Mouse (Mus musculus): ENCODE data around the gene Olfr1020. TPM values are rescaled to one million over a fixed set of nuclear protein-coding genes. Genes with fewer than 3 reads are reported as not detected.

Gene Olfr1020
- polyA plus RNA-seq (2016; fragmentation: Nextera tagmentation; extraction: Ambion mirVana): not detected in 2 replicates

DNA sequence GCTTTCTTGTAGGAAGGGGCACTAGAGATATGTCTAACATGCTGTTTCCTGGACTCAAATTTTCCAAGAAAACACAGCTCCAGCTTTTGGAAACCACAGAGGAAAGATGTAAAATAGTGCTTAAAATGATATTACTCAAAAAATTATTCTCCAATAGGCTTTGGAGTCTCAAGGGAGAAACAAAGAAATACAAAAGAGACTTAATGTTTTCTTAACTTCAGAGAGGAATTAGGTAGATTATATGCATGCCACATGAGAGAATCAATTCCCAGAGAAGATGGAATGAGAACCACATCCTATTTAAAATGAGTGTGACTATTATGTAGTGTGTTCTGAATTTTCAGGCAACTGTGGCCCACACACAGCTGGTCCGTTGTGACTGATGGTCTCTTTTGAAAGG, at the start of gene Olfr1020:
Gene Olfr1020, plus strand, starts transcription at position 301 of the 400 bp plus-strand sequence.
- Histone ChIP-seq H3K4me1 (no peaks in the 10 kb centered on the region), H3K4me3 (no peak within 1 kb of the TSS), H3K27ac (no peak within 1 kb of the TSS), H3K27me3 (ENCODE audit: low read depth, poor library complexity, severe bottlenecking) (no peaks in the 10 kb centered on the region), H3K9me3 (replicated peaks) (no peaks in the 10 kb centered on the region), H3K36me3 (no peaks in the 10 kb centered on the region)
- WGBS: 93% methylated on average over 1 of the region's 1 CpGs
- DNase-seq (ENCODE audit: low spot score): no peak

DNA sequence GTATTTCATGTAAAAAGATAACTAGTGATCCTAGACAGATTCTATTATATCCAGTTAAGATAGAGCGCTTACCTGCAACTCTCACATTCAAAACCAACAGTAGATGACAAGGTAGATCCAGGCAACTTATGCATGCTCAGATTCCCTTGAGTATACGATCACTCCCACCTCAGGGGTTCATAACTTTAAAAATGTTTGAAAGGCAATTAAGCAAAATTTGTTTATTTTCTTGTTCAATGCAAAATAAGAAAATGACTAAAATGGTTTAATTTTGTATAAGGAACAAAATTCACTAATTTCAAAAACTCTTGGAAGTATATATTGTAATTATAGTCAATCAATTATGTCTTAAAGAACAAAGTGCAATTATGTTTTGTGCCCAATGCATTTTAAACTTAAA, 44.4 kb upstream of the Olfr1020 start, which contains the start of gene Olfr1016:
Gene Olfr1016, minus strand, starts transcription at position 101 of the 400 bp plus-strand sequence.
- Histone ChIP-seq H3K9me3 (replicated peaks) (no peaks in the 10 kb centered on the region), H3K27ac (no peak within 1 kb of the TSS), H3K27me3 (ENCODE audit: low read depth, poor library complexity, severe bottlenecking) (no peaks in the 10 kb centered on the region), H3K4me3 (no peak within 1 kb of the TSS), H3K36me3 (no peaks in the 10 kb centered on the region), H3K4me1 (no peaks in the 10 kb centered on the region)
- WGBS: 90% methylated on average over 2 of the region's 2 CpGs
- no peak for DNase-seq (ENCODE audit: low spot score)

DNA sequence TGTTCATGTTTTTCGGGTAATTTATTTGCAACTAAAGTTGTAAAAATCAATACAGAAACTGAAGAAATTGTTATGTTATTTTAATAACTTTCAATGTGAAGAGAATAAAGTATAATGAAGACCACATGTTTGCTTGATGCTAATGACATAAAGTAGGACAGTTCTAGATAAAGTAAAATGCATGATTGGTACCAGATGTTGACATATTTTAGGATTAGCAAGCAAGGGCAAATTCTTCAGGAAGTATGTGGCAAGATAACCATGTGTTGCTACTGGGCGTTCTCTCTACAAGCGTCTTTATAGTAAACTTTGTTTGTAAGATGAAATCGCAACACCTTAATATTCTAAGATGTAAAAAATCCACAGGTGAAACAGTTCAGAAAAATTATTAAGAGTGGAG, 42.3 kb upstream of the Olfr1020 start:
- Histone ChIP-seq H3K27ac (no peak overlapping the region), H3K9me3 (replicated peaks) (no peaks in the 10 kb centered on the region), H3K36me3 (no peaks in the 10 kb centered on the region), H3K4me3 (no peak overlapping the region), H3K27me3 (ENCODE audit: low read depth, poor library complexity, severe bottlenecking) (no peaks in the 10 kb centered on the region), H3K4me1 (no peaks in the 10 kb centered on the region)
- no peak for DNase-seq (ENCODE audit: low spot score)
- 70% methylated on average over 4 of the region's 4 CpGs for WGBS

DNA sequence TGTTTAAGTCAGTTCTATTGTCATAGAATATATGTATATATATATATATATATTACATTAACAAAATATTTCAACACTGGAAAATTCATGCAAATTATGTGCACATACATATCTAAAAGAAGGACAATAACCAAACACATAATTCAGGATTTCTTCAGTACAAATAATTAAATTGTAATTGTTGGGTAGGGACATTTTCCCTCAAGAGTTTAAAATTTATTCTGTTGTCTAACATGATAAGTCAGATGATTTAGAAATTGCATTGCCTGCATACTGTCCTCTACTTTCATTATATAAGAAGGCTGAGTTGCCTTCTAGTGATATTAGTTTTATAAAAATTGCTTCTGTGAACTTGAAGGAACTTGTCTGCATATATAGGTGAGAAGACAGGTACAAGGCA, 28.7 kb upstream of the Olfr1020 start, which contains the start of gene Olfr1018:
Gene Olfr1018, plus strand, starts transcription at position 301 of the 400 bp plus-strand sequence.
- Histone ChIP-seq H3K36me3 (no peaks in the 10 kb centered on the region), H3K27me3 (ENCODE audit: low read depth, poor library complexity, severe bottlenecking) (no peaks in the 10 kb centered on the region), H3K4me3 (no peak within 1 kb of the TSS), H3K9me3 (replicated peaks) (no peaks in the 10 kb centered on the region), H3K4me1 (no peaks in the 10 kb centered on the region), H3K27ac (no peak within 1 kb of the TSS)
- no peak for DNase-seq (ENCODE audit: low spot score)

DNA sequence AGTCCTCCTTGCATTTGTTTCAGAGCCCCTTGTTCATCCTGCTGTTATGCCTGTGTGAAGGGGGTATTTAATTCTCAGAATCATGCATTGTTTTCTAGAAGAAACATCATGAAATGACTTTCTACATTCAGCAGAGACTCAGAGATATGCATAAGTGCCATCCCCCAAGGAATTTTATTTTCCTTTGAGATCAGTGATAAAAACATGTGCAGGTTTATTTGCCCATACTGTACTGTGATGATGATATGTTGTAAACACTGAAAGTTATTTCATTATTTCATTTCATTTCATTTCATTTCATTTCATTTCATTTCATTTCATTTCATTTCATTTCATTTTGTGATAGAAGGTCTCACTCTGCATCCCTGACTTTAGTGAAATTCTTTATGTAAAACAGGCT, 1.4 kb upstream of the Olfr1020 start, which contains the start of gene Olfr1019:
Gene Olfr1019, minus strand, starts transcription at position 101 of the 400 bp plus-strand sequence.
- DNase-seq (ENCODE audit: low spot score): no peak
- Histone ChIP-seq H3K27me3 (ENCODE audit: low read depth, poor library complexity, severe bottlenecking) (no peaks in the 10 kb centered on the region), H3K4me3 (no peak within 1 kb of the TSS), H3K27ac (no peak within 1 kb of the TSS), H3K4me1 (no peaks in the 10 kb centered on the region), H3K36me3 (no peaks in the 10 kb centered on the region), H3K9me3 (replicated peaks) (no peaks in the 10 kb centered on the region)

DNA sequence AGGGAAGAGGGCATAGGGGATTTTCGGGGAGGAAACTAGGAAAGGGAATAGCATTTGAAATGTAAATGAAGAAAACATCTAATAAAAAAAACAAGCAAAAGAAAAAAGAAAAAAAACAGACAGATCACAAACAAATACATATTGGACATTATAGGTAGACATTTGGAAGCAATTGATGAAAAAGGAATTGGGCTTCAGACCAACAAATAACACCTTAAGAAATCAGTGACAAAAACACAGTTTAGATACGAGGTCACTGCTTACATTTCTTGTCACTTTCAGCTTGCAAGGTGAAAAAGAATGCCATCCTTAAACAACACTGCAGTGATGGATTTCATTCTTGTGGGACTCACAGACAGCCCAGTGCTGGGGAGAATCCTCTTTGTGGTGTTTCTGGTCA, 21.5 kb downstream of the Olfr1020 start, which contains the start of gene Olfr1022:
Gene Olfr1022, plus strand, starts transcription at position 301 of the 400 bp plus-strand sequence.
- H3K27me3 ChIP-seq (ENCODE audit: low read depth, poor library complexity, severe bottlenecking): no peaks in the 10 kb centered on the region
- no peaks in the 10 kb centered on the region for H3K36me3 ChIP-seq
- no peak within 1 kb of the TSS for H3K27ac ChIP-seq
- H3K4me1 ChIP-seq: no peaks in the 10 kb centered on the region
- no peak within 1 kb of the TSS for H3K4me3 ChIP-seq
- H3K9me3 ChIP-seq (replicated peaks): no peaks in the 10 kb centered on the region
- DNase-seq (ENCODE audit: low spot score): no peak
- WGBS: 66% methylated on average over 2 of the region's 2 CpGs

DNA sequence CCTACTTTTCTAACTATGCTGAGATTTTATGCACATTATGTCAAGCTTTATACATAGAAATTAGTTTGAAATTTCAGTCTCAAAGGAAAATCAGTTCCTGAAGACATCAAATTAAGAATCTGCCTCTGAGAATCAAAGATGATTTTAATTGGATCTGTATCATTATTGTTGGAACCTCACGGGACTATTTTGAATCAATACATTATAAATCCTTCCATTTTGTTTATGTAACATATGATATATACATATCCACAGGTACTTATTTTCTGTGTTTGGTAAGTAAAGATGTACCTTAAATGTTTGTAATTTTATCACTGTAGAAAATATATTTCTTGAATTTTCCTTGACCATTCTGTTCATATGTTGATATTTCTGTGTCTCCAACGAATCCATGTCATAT, 38.5 kb downstream of the Olfr1020 start, which contains the start of gene Olfr1023:
Gene Olfr1023, plus strand, starts transcription at position 301 of the 400 bp plus-strand sequence.
- Histone ChIP-seq H3K27me3 (ENCODE audit: low read depth, poor library complexity, severe bottlenecking) (no peaks in the 10 kb centered on the region), H3K9me3 (replicated peaks) (no peaks in the 10 kb centered on the region), H3K4me1 (no peaks in the 10 kb centered on the region), H3K36me3 (no peaks in the 10 kb centered on the region), H3K4me3 (no peak within 1 kb of the TSS), H3K27ac (no peak within 1 kb of the TSS)
- DNase-seq (ENCODE audit: low spot score): no peak
- WGBS: 85% methylated on average over 2 of the region's 2 CpGs

Other genes starting within 250 kb of the Olfr1020 start
- gene Olfr1000, start 235.1 kb upstream of the Olfr1020 start, polyA plus RNA-seq (2016; fragmentation: Nextera tagmentation; extraction: Ambion mirVana): not detected in 2 replicates
- not detected in 2 replicates for gene Olfr1002, start 196.3 kb upstream of the Olfr1020 start, polyA plus RNA-seq (2016; fragmentation: Nextera tagmentation; extraction: Ambion mirVana)
- gene Olfr154, start 182.6 kb upstream of the Olfr1020 start, polyA plus RNA-seq (2016; fragmentation: Nextera tagmentation; extraction: Ambion mirVana): not detected in 2 replicates
- gene Olfr1006, start 168.3 kb upstream of the Olfr1020 start, polyA plus RNA-seq (2016; fragmentation: Nextera tagmentation; extraction: Ambion mirVana): not detected in 2 replicates
- gene Olfr1008, start 157.6 kb upstream of the Olfr1020 start, polyA plus RNA-seq (2016; fragmentation: Nextera tagmentation; extraction: Ambion mirVana): not detected in 2 replicates
- gene Olfr1009, start 131.6 kb upstream of the Olfr1020 start, polyA plus RNA-seq (2016; fragmentation: Nextera tagmentation; extraction: Ambion mirVana): not detected in 2 replicates
- gene Olfr1012, start 84.3 kb upstream of the Olfr1020 start, polyA plus RNA-seq (2016; fragmentation: Nextera tagmentation; extraction: Ambion mirVana): not detected in 2 replicates
- gene Olfr1013, start 79.9 kb upstream of the Olfr1020 start, polyA plus RNA-seq (2016; fragmentation: Nextera tagmentation; extraction: Ambion mirVana): not detected in 2 replicates
- gene Olfr1014, start 74.3 kb upstream of the Olfr1020 start, polyA plus RNA-seq (2016; fragmentation: Nextera tagmentation; extraction: Ambion mirVana): not detected in 2 replicates
- gene Olfr1015, start 65.0 kb upstream of the Olfr1020 start, polyA plus RNA-seq (2016; fragmentation: Nextera tagmentation; extraction: Ambion mirVana): not detected in 2 replicates
- not detected in 2 replicates for gene Olfr1016, start 44.5 kb upstream of the Olfr1020 start, polyA plus RNA-seq (2016; fragmentation: Nextera tagmentation; extraction: Ambion mirVana)
- gene Olfr1018, start 28.6 kb upstream of the Olfr1020 start, polyA plus RNA-seq (2016; fragmentation: Nextera tagmentation; extraction: Ambion mirVana): not detected in 2 replicates
- not detected in 2 replicates for gene Olfr1019, start 1.5 kb upstream of the Olfr1020 start, polyA plus RNA-seq (2016; fragmentation: Nextera tagmentation; extraction: Ambion mirVana)
- not detected in 2 replicates for gene Olfr1022, start 21.6 kb downstream of the Olfr1020 start, polyA plus RNA-seq (2016; fragmentation: Nextera tagmentation; extraction: Ambion mirVana)
- not detected in 2 replicates for gene Olfr1023, start 38.6 kb downstream of the Olfr1020 start, polyA plus RNA-seq (2016; fragmentation: Nextera tagmentation; extraction: Ambion mirVana)
- not detected in 2 replicates for gene Olfr1024, start 58.0 kb downstream of the Olfr1020 start, polyA plus RNA-seq (2016; fragmentation: Nextera tagmentation; extraction: Ambion mirVana)
- gene Olfr1025-ps1, start 68.2 kb downstream of the Olfr1020 start, polyA plus RNA-seq (2016; fragmentation: Nextera tagmentation; extraction: Ambion mirVana): not detected in 2 replicates
- gene Olfr1026, start 74.5 kb downstream of the Olfr1020 start, polyA plus RNA-seq (2016; fragmentation: Nextera tagmentation; extraction: Ambion mirVana): not detected in 2 replicates
- not detected in 2 replicates for gene Olfr1028, start 103.4 kb downstream of the Olfr1020 start, polyA plus RNA-seq (2016; fragmentation: Nextera tagmentation; extraction: Ambion mirVana)
- gene Olfr1029, start 126.9 kb downstream of the Olfr1020 start, polyA plus RNA-seq (2016; fragmentation: Nextera tagmentation; extraction: Ambion mirVana): not detected in 2 replicates
- not detected in 2 replicates for gene Olfr1030, start 132.2 kb downstream of the Olfr1020 start, polyA plus RNA-seq (2016; fragmentation: Nextera tagmentation; extraction: Ambion mirVana)
- gene Olfr1031, start 143.3 kb downstream of the Olfr1020 start, polyA plus RNA-seq (2016; fragmentation: Nextera tagmentation; extraction: Ambion mirVana): not detected in 2 replicates
- not detected in 2 replicates for gene Olfr1032, start 158.5 kb downstream of the Olfr1020 start, polyA plus RNA-seq (2016; fragmentation: Nextera tagmentation; extraction: Ambion mirVana)
- gene Olfr1033, start 173.6 kb downstream of the Olfr1020 start, polyA plus RNA-seq (2016; fragmentation: Nextera tagmentation; extraction: Ambion mirVana): not detected in 2 replicates
- not detected in 2 replicates for gene Olfr1034, start 198.8 kb downstream of the Olfr1020 start, polyA plus RNA-seq (2016; fragmentation: Nextera tagmentation; extraction: Ambion mirVana)
- not detected in 2 replicates for gene Olfr1036, start 227.0 kb downstream of the Olfr1020 start, polyA plus RNA-seq (2016; fragmentation: Nextera tagmentation; extraction: Ambion mirVana)
- gene Olfr1037, start 240.4 kb downstream of the Olfr1020 start, polyA plus RNA-seq (2016; fragmentation: Nextera tagmentation; extraction: Ambion mirVana): not detected in 2 replicates